Mouse (Mus musculus): ENCODE measurements around the gene Cdk8. TPM values are rescaled to one million over a fixed set of nuclear protein-coding genes. Genes with fewer than 3 reads are reported as not detected.

Gene Cdk8
- polyA plus RNA-seq, 1 experiment from 2014 or later, result 29.8 TPM

GRCm38 (mm10) chr5:146316316-146316715 lies 85.3 kb downstream of the Cdk8 start:
- DNase-seq, result no peak
- no peak for TF ChIP-seq CTCF (IDR thresholded peaks at IDR 0.05; ENCODE audit: low read depth)
- Histone ChIP-seq H3K27ac (ENCODE audit: low read depth) (peak overlapping the region; percentile 89), H3K4me3 (ENCODE audit: low read depth, low read length) (no peak overlapping the region), H3K4me2 (no peak overlapping the region; the same call in 1 of the 2 replicates), H3K27me3 (ENCODE audit: insufficient read depth, low read length) (no peaks in the 10 kb centered on the region), H3K4me1 (ENCODE audit: insufficient read depth) (peaks cover 26% of the 10 kb centered on the region), H3K9me3 (ENCODE audit: low read depth, low read length) (no peaks in the 10 kb centered on the region), H3K9ac (no peak overlapping the region), H3K36me3 (ENCODE audit: insufficient read depth) (no peaks in the 10 kb centered on the region)
- 73% methylated on average over 5 of the region's 5 CpGs for WGBS
- ATAC-seq (ENCODE audit: insufficient read depth), result peak; percentile 45

DNA sequence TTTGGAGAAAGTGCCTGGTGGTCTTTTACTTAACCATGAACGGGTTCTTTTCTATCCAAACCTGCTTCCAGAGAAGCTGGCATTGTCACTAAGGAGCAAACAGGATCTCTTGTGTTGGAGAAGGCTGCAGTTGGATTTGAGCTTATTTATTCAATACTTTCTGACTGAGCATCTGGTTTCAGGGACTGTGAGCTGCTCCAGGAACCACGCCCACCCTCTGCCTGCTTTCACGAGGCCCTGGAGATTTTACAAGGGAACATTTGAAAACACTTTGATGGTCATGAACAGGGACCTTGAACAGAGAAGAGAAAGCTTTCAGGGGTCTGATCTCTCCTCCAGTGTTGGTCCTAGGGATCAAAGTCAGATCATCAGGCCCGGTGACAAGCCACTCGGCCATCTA lies 87.0 kb downstream of the Cdk8 start:
- no peak overlapping the region for H3K4me3 ChIP-seq (ENCODE audit: low read depth, low read length)
- H3K4me1 ChIP-seq (ENCODE audit: insufficient read depth), result peaks cover 26% of the 10 kb centered on the region
- no peak for TF ChIP-seq CTCF (IDR thresholded peaks at IDR 0.05; ENCODE audit: low read depth)
- no peaks in the 10 kb centered on the region for H3K9me3 ChIP-seq (ENCODE audit: low read depth, low read length)
- H3K9ac ChIP-seq, result no peak overlapping the region
- no peak overlapping the region for H3K4me2 ChIP-seq
- no peaks in the 10 kb centered on the region for H3K27me3 ChIP-seq (ENCODE audit: insufficient read depth, low read length)
- H3K36me3 ChIP-seq (ENCODE audit: insufficient read depth), result no peaks in the 10 kb centered on the region
- no peak overlapping the region for H3K27ac ChIP-seq (ENCODE audit: low read depth)
- ATAC-seq (ENCODE audit: insufficient read depth) (no peak), DNase-seq (no peak)
- WGBS, result 61% methylated on average over 5 of the region's 5 CpGs

DNA sequence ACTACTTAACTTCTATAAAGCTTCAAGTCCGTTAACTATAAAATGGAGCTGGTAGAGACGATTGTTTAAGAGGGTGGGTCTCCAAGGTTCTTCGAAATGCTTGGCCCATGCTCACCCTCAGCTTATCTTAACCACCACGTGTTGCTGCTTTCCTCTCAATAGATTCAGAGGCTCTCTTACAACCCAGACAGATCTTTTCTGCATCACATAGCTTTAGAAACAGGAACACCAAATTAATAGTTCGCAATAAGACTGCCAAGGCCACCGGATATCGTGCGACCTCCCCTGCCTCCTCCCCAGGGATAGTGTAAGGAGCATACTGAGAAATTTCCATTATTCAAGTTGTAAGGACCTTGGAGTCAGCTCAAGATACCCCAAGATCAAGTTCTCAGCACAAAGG lies 87.4 kb downstream of the Cdk8 start:
- peaks cover 25% of the 10 kb centered on the region for H3K4me1 ChIP-seq (ENCODE audit: insufficient read depth)
- no peak overlapping the region for H3K4me2 ChIP-seq
- ATAC-seq (ENCODE audit: insufficient read depth) (no peak), DNase-seq (no peak)
- no peak for TF ChIP-seq CTCF (IDR thresholded peaks at IDR 0.05; ENCODE audit: low read depth)
- no peak overlapping the region for H3K27ac ChIP-seq (ENCODE audit: low read depth)
- H3K9me3 ChIP-seq (ENCODE audit: low read depth, low read length), result no peaks in the 10 kb centered on the region
- H3K9ac ChIP-seq, result no peak overlapping the region
- no peaks in the 10 kb centered on the region for H3K36me3 ChIP-seq (ENCODE audit: insufficient read depth)
- H3K27me3 ChIP-seq (ENCODE audit: insufficient read depth, low read length), result no peaks in the 10 kb centered on the region
- no peak overlapping the region for H3K4me3 ChIP-seq (ENCODE audit: low read depth, low read length)
- 72% methylated on average over 8 of the region's 8 CpGs for WGBS

- Histone ChIP-seq H3K36me3 (ENCODE audit: insufficient read depth) (no peaks in the 10 kb centered on the region), H3K4me2 (no peak overlapping the region), H3K27ac (ENCODE audit: low read depth) (no peak overlapping the region), H3K9ac (no peak overlapping the region), H3K4me1 (ENCODE audit: insufficient read depth) (no peaks in the 10 kb centered on the region), H3K9me3 (ENCODE audit: low read depth, low read length) (no peaks in the 10 kb centered on the region), H3K27me3 (ENCODE audit: insufficient read depth, low read length) (no peaks in the 10 kb centered on the region), H3K4me3 (ENCODE audit: low read depth, low read length) (no peak overlapping the region)
- no peak for TF ChIP-seq CTCF (IDR thresholded peaks at IDR 0.05; ENCODE audit: low read depth)
- DNase-seq (no peak), ATAC-seq (ENCODE audit: insufficient read depth) (no peak)
- WGBS, result 40% methylated on average over 10 of the region's 10 CpGs
Observed at GRCm38 (mm10) chr5:146328941-146329340, 97.9 kb downstream of the Cdk8 start.

GRCm38 (mm10) chr5:146329541-146329940 lies 98.5 kb downstream of the Cdk8 start:
- DNase-seq (no peak), ATAC-seq (ENCODE audit: insufficient read depth) (no peak)
- 89% methylated on average over 5 of the region's 5 CpGs for WGBS
- H3K4me1 ChIP-seq (ENCODE audit: insufficient read depth), result no peaks in the 10 kb centered on the region
- no peak for TF ChIP-seq CTCF (IDR thresholded peaks at IDR 0.05; ENCODE audit: low read depth)
- H3K27me3 ChIP-seq (ENCODE audit: insufficient read depth, low read length), result no peaks in the 10 kb centered on the region
- H3K4me2 ChIP-seq, result no peak overlapping the region
- no peak overlapping the region for H3K4me3 ChIP-seq (ENCODE audit: low read depth, low read length)
- H3K36me3 ChIP-seq (ENCODE audit: insufficient read depth), result no peaks in the 10 kb centered on the region
- H3K27ac ChIP-seq (ENCODE audit: low read depth), result no peak overlapping the region
- H3K9ac ChIP-seq, result no peak overlapping the region
- H3K9me3 ChIP-seq (ENCODE audit: low read depth, low read length), result no peaks in the 10 kb centered on the region

GRCm38 (mm10) chr5:146330031-146330764 lies 99.2 kb downstream of the Cdk8 start:
- Histone ChIP-seq H3K4me1 (ENCODE audit: insufficient read depth) (no peaks in the 10 kb centered on the region), H3K9ac (no peak overlapping the region), H3K36me3 (ENCODE audit: insufficient read depth) (no peaks in the 10 kb centered on the region), H3K27ac (ENCODE audit: low read depth) (no peak overlapping the region), H3K4me3 (ENCODE audit: low read depth, low read length) (no peak overlapping the region), H3K27me3 (ENCODE audit: insufficient read depth, low read length) (no peaks in the 10 kb centered on the region), H3K4me2 (no peak overlapping the region), H3K9me3 (ENCODE audit: low read depth, low read length) (no peaks in the 10 kb centered on the region)
- TF ChIP-seq CTCF (IDR thresholded peaks at IDR 0.05; ENCODE audit: low read depth), result peak; percentile 78
- DNase-seq (peak; percentile 84), ATAC-seq (ENCODE audit: insufficient read depth) (no peak)
- WGBS, result 30% methylated on average over 13 of the region's 13 CpGs

DNA sequence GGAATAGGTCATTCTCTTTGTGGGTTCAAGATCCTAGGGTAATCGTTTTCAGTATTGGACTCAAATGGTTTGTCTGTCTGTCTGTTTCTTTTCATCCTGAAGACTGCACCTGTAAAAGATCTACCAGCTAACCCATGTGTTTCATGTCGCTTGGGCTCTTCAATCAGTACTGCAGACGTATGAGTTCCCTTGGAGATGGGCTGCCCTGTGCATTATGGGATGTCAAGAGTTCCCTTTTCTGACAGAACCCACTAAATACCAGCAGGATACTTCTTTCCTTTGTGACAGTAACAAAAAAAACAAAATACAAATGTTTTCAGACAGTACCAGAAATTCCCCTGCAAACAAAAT lies 99.7 kb downstream of the Cdk8 start:
- no peak overlapping the region for H3K9ac ChIP-seq
- ATAC-seq (ENCODE audit: insufficient read depth), result no peak
- WGBS, result 29% methylated on average over 3 of the region's 3 CpGs
- H3K36me3 ChIP-seq (ENCODE audit: insufficient read depth), result no peaks in the 10 kb centered on the region
- H3K4me1 ChIP-seq (ENCODE audit: insufficient read depth), result no peaks in the 10 kb centered on the region
- H3K9me3 ChIP-seq (ENCODE audit: low read depth, low read length), result no peaks in the 10 kb centered on the region
- TF ChIP-seq CTCF (IDR thresholded peaks at IDR 0.05; ENCODE audit: low read depth), result no peak
- no peak overlapping the region for H3K4me3 ChIP-seq (ENCODE audit: low read depth, low read length)
- H3K4me2 ChIP-seq, result no peak overlapping the region
- no peaks in the 10 kb centered on the region for H3K27me3 ChIP-seq (ENCODE audit: insufficient read depth, low read length)
- DNase-seq, result no peak
- no peak overlapping the region for H3K27ac ChIP-seq (ENCODE audit: low read depth)

All from lung, embryonic 14.5 days (tissue).